Mouse (Mus musculus) ES-Bruce4 (cell line): Measurements from ENCODE around the gene Fmnl2.

Experiments
- CTCF ChIP-seq: IDR thresholded peaks from one replicate; pipeline ENCODE4 v1.8.1; 2011; ENCODE audit warnings: low read depth, low read length
- EP300 ChIP-seq: IDR thresholded peaks from 2 replicates; pipeline ENCODE4 v1.6.1; 2011; ENCODE audit warnings: low read depth, low read length; ENCODE audit not compliant: insufficient read depth
- POLR2A ChIP-seq: IDR thresholded peaks from one replicate; pipeline ENCODE4 v1.8.1; 2011; ENCODE audit warnings: low read length; ENCODE audit not compliant: insufficient read depth

GRCm38 (mm10) chr2:52960697-52961096, 103.0 kb downstream of the Fmnl2 start:
- no peak for TF ChIP-seq POLR2A
- TF ChIP-seq CTCF: no peak
- TF ChIP-seq EP300: no peak
